Mouse (Mus musculus) C2C12 (cell line): Measurements from ENCODE around the gene Max. TPM values are rescaled to one million over a fixed set of nuclear protein-coding genes. Genes with fewer than 3 reads are reported as not detected.

ENCODE experiments used
- H3K27me3 ChIP-seq: one replicate; pipeline ENCODE4 v1.6.1; 2011; ENCODE audit not compliant: control insufficient read depth, insufficient read depth, insufficient read length
- H3K36me3 ChIP-seq: one replicate; pipeline ENCODE4 v1.6.1; 2011; ENCODE audit not compliant: control insufficient read depth, insufficient read depth
- H3K4me3 ChIP-seq: one replicate; pipeline ENCODE4 v1.5.1; 2011; ENCODE audit warnings: mild to moderate bottlenecking, control low read depth; ENCODE audit not compliant: poor library complexity, insufficient read depth, severe bottlenecking
- H3K79me2 ChIP-seq: one replicate; pipeline ENCODE4 v1.6.1; 2011; ENCODE audit not compliant: control insufficient read depth, insufficient read depth
- H3K79me3 ChIP-seq: one replicate; pipeline ENCODE4 v1.6.1; 2011; ENCODE audit warnings: low read depth, control low read depth
- H3ac ChIP-seq: one replicate; pipeline ENCODE3; 2011; ENCODE audit warnings: low read depth; ENCODE audit not compliant: control insufficient read depth, insufficient read length
- CEBPB ChIP-seq: IDR thresholded peaks from one replicate; pipeline ENCODE4 v1.6.1; 2011; ENCODE audit warnings: low read depth, mild to moderate bottlenecking, control low read depth, moderate library complexity
- CTCF ChIP-seq: IDR thresholded peaks from one replicate; pipeline ENCODE4 v1.5.1; 2011; ENCODE audit not compliant: control insufficient read depth, insufficient read depth, insufficient read length
- FOSL1 ChIP-seq: IDR thresholded peaks from one replicate; pipeline ENCODE4 v1.8.0; 2011; ENCODE audit warnings: mild to moderate bottlenecking, low read length; ENCODE audit not compliant: poor library complexity, insufficient read depth, severe bottlenecking
- MAX ChIP-seq: IDR thresholded peaks from one replicate; pipeline ENCODE4 v1.6.1; 2011; ENCODE audit warnings: mild to moderate bottlenecking, control low read depth
- MYOD1 ChIP-seq: IDR thresholded peaks from one replicate; pipeline ENCODE4 v1.6.1; 2011; ENCODE audit warnings: low read depth; ENCODE audit not compliant: control insufficient read depth, insufficient read length
- MYOG ChIP-seq: IDR thresholded peaks from one replicate; pipeline ENCODE4 v1.6.1; 2011; ENCODE audit not compliant: control insufficient read depth, insufficient read length; ENCODE audit errors: extremely low read depth
- USF1 ChIP-seq: IDR thresholded peaks from one replicate; pipeline ENCODE4 v1.6.1; 2011; ENCODE audit warnings: low read depth, mild to moderate bottlenecking, control low read depth, moderate library complexity
- polyA plus RNA-seq: library from polyadenylated mRNA; unstranded; fragments of >200 nt; fragmentation: generic; extraction: Trizol; gene quantifications from one replicate; pipeline ENCODE4 v1.2.1, GENCODE M21; 2012; ENCODE audit warnings: missing spikeins

Gene Max
- polyA plus RNA-seq, 1 experiment = 52.9 TPM

- Histone ChIP-seq H3K27me3 (no peaks in the 10 kb centered on the region), H3K79me2 (no peaks in the 10 kb centered on the region), H3ac (no peak overlapping the region), H3K79me3 (no peaks in the 10 kb centered on the region), H3K4me3 (no peak overlapping the region), H3K36me3 (no peaks in the 10 kb centered on the region)
- TF ChIP-seq MAX = no peak
- TF ChIP-seq USF1 = no peak
- TF ChIP-seq MYOG = no peak
- TF ChIP-seq FOSL1 = no peak
- no peak for TF ChIP-seq MYOD1
- no peak for TF ChIP-seq CTCF
- TF ChIP-seq CEBPB = no peak
Observed at GRCm38 (mm10) chr12:76891160-76891559, 70.8 kb downstream of the Max start.

GRCm38 (mm10) chr12:76889404-76890184 lies 72.4 kb downstream of the Max start:
- Histone ChIP-seq H3K79me3 (no peaks in the 10 kb centered on the region), H3K4me3 (no peak overlapping the region), H3ac (no peak overlapping the region), H3K79me2 (no peaks in the 10 kb centered on the region), H3K36me3 (no peaks in the 10 kb centered on the region), H3K27me3 (no peaks in the 10 kb centered on the region)
- TF ChIP-seq MYOG (no peak), USF1 (no peak), FOSL1 (no peak)

- Histone ChIP-seq H3K36me3 (no peaks in the 10 kb centered on the region), H3K27me3 (no peaks in the 10 kb centered on the region), H3K4me3 (no peak overlapping the region), H3ac (no peak overlapping the region), H3K79me2 (no peaks in the 10 kb centered on the region), H3K79me3 (no peaks in the 10 kb centered on the region)
- no peak for TF ChIP-seq MYOG
- TF ChIP-seq MYOD1 = no peak
- TF ChIP-seq CTCF = no peak
- TF ChIP-seq MAX = no peak
- no peak for TF ChIP-seq CEBPB
- no peak for TF ChIP-seq USF1
- TF ChIP-seq FOSL1 = no peak
Observed at GRCm38 (mm10) chr12:76887941-76888340, 74.1 kb downstream of the Max start.

Other genes with a start within 250 kb of the Max start
- 62.0 TPM for gene Churc1, start 196.7 kb downstream of the Max start, polyA plus RNA-seq
- gene Fntb, start 196.6 kb downstream of the Max start, polyA plus RNA-seq = 19.6 TPM
- gene Gpx2, start 166.6 kb downstream of the Max start, polyA plus RNA-seq = not detected
- 0.06 TPM for gene Rab15, start 139.3 kb downstream of the Max start, polyA plus RNA-seq